Mouse (Mus musculus) ES-E14 (cell line): ENCODE measurements around the gene Sufu. TPM values are rescaled to one million over a fixed set of nuclear protein-coding genes. Genes with fewer than 3 reads are reported as not detected.

Source experiments
- DNase-seq: peaks from one replicate; pipeline ENCODE4 v3.0.0-alpha.2; 2013; ENCODE audit warnings: low read depth, low spot score
- H3K27ac ChIP-seq: 2 replicates; pipeline ENCODE4 v1.5.1; 2012; ENCODE audit warnings: low read depth, mild to moderate bottlenecking, low read length, moderate library complexity, mixed read lengths; ENCODE audit not compliant: poor library complexity, insufficient read depth, severe bottlenecking
- H3K36me3 ChIP-seq: 2 replicates; pipeline ENCODE4 v1.6.1; 2012; ENCODE audit warnings: mild to moderate bottlenecking, low read length, moderate library complexity, mixed read lengths; ENCODE audit not compliant: control insufficient read depth, poor library complexity, insufficient read depth, severe bottlenecking
- H3K4me1 ChIP-seq, 2 experiments: fragments of 150-350 bp in 1 of 2; sonication (generic) in 1 of 2; 2 replicates each; pipeline ENCODE4 v1.6.1; 2012; ENCODE audit warnings: low read length in 2 of 2, mild to moderate bottlenecking in 1 of 2, mixed read lengths in 1 of 2; ENCODE audit not compliant: control insufficient read depth in 2 of 2, insufficient read depth in 2 of 2, poor library complexity in 1 of 2
- H3K4me3 ChIP-seq, 2 experiments: fragments of 150-350 bp in 1 of 2; sonication (generic) in 1 of 2; 2 replicates each; pipeline ENCODE4 v1.5.1; 2012; ENCODE audit warnings: low read length in 2 of 2, low read depth in 1 of 2, mild to moderate bottlenecking in 1 of 2, mixed read lengths in 1 of 2; ENCODE audit not compliant: insufficient read depth in 1 of 2, poor library complexity in 1 of 2, severe bottlenecking in 1 of 2
- H3K9ac ChIP-seq: 2 replicates; pipeline ENCODE4 v1.6.1; 2012; ENCODE audit warnings: low read depth, mild to moderate bottlenecking, low read length, mixed read lengths; ENCODE audit not compliant: poor library complexity, insufficient read depth, severe bottlenecking
- H3K9me3 ChIP-seq: fragments of 150-350 bp; sonication (generic); 2 replicates; pipeline ENCODE4 v1.6.1; 2012; ENCODE audit warnings: low read depth, mild to moderate bottlenecking, low read length; ENCODE audit not compliant: control insufficient read depth, insufficient read depth
- CHD2 ChIP-seq: IDR thresholded peaks from 2 replicates; pipeline ENCODE4 v1.6.1; 2014; ENCODE audit warnings: mild to moderate bottlenecking, low read depth, low read length, inconsistent platforms
- HCFC1 ChIP-seq: IDR thresholded peaks from 2 replicates; pipeline ENCODE4 v1.6.1; 2012; ENCODE audit warnings: low read length, inconsistent platforms, borderline replicate concordance; ENCODE audit not compliant: insufficient read depth
- MAFK ChIP-seq: IDR thresholded peaks from 2 replicates; pipeline ENCODE4 v1.6.1; 2014; ENCODE audit warnings: mild to moderate bottlenecking, low read depth, low read length, inconsistent platforms; ENCODE audit not compliant: insufficient read depth
- ZC3H11A ChIP-seq: IDR thresholded peaks from 2 replicates; pipeline ENCODE4 v1.6.1; 2012; ENCODE audit warnings: low read depth, mild to moderate bottlenecking, inconsistent platforms, low read length, borderline replicate concordance
- ZNF384 ChIP-seq: IDR thresholded peaks from 2 replicates; pipeline ENCODE4 v1.6.1; 2012; ENCODE audit warnings: low read depth, low read length, inconsistent platforms
- in situ Hi-C, 2 experiments: fragments of 600-800 bp; cut with MboI; formaldehyde crosslinking; loops; one replicate each; pipeline ENCODE4 v1.15.1; 2025; ENCODE audit warnings: low sequenced_read_pairs in 2 of 2, inconsistent platforms in 1 of 2; ENCODE audit not compliant: unreplicated experiment in 2 of 2
- total RNA-seq: library from RNA; depleted of rRNA; stranded (reverse); fragments of 300-350 nt; gene quantifications from 2 replicates; pipeline ENCODE4 v1.2.3, GENCODE M21; 2012; rRNA removed

Sufu gene
- 12.6 and 14.5 TPM in 2 replicates for total RNA-seq

DNA sequence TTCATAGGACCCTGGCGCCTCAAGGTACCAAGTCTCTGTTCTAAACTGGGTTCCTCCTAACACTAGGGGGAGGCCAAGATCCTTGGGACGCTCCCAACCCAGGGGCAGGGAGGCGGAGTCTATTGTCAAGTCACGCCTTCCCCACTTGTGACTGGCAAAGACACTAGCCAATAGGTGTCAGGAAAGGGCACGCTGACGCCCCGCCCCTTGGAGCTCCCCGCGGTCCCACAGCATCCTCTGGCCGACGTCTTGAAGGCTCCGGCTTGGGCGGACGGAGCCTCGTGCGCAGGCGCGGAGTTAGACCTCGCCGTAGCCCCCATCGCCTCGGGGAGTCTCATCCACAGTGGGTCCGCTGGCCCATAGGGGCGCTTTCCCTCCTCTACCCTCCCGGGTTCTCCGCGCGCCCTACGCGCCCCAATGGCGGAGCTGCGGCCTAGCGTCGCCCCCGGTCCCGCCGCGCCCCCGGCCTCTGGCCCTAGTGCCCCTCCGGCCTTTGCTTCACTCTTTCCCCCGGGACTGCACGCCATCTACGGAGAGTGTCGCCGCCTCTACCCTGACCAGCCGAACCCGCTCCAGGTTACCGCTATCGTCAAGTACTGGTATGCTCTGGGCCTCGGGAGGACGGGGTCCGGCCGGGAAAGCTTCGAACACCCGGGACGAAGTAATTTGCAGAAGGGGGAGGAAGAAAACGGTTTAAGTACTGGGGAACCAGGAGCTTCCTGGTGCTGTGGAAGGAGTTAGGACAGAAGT, at the start of gene Sufu:
Sufu (plus strand) TSS at position 211 of the 750 bp plus-strand sequence.
- DNase-seq: peak; percentile 99
- H3K27ac ChIP-seq: peak within 1 kb of the TSS; percentile 5; the same call in 1 of the 2 replicates
- H3K4me1 ChIP-seq: peaks cover 2% of the 10 kb centered on the region in 2 experiments; a peak in 2 of 4 replicates
- in situ Hi-C loops: no loop called here
- peak within 1 kb of the TSS; percentile 81 for H3K9ac ChIP-seq
- H3K36me3 ChIP-seq: peaks cover 5% of the 10 kb centered on the region; the same call in 1 of the 2 replicates
- H3K4me3 ChIP-seq: peak within 1 kb of the TSS; percentile 79 to 86
- no peaks in the 10 kb centered on the region for H3K9me3 ChIP-seq
- TF ChIP-seq ZNF384: 0 out of 2 replicates have a peak, but pooled peaks have one; percentile 12
- no peak for TF ChIP-seq CHD2
- no peak for TF ChIP-seq MAFK
- TF ChIP-seq HCFC1: peak; percentile 71; the same call in 1 of the 2 replicates
- no peak for TF ChIP-seq ZC3H11A

DNA sequence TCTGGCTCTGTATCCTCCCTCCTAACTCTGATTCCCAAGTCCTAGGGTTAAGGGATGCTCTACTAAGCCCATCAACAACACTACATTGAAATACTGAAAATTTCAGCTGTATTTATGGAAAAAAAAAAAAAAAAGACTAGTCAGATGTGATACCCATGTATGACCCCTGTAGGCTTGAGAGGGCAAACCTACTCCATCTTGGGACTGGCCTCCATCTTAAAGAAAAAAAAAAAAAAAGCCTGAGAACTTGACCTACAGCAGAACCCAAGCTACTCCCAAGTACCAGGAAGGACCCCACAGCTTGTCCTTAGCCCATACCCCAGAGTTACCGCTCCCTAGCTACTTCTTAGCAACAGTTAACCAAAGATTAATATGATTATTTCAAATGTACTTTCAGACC, 49.5 kb upstream of the Sufu start:
- Histone ChIP-seq H3K27ac (no peak overlapping the region), H3K9ac (no peak overlapping the region), H3K4me1 (peaks cover 3% of the 10 kb centered on the region in 2 experiments; a peak in 3 of 4 replicates), H3K4me3 (no peak overlapping the region), H3K36me3 (no peaks in the 10 kb centered on the region), H3K9me3 (no peaks in the 10 kb centered on the region)
- TF ChIP-seq MAFK (no peak), HCFC1 (no peak)
- DNase-seq: no peak
- in situ Hi-C loops: no loop called here

DNA sequence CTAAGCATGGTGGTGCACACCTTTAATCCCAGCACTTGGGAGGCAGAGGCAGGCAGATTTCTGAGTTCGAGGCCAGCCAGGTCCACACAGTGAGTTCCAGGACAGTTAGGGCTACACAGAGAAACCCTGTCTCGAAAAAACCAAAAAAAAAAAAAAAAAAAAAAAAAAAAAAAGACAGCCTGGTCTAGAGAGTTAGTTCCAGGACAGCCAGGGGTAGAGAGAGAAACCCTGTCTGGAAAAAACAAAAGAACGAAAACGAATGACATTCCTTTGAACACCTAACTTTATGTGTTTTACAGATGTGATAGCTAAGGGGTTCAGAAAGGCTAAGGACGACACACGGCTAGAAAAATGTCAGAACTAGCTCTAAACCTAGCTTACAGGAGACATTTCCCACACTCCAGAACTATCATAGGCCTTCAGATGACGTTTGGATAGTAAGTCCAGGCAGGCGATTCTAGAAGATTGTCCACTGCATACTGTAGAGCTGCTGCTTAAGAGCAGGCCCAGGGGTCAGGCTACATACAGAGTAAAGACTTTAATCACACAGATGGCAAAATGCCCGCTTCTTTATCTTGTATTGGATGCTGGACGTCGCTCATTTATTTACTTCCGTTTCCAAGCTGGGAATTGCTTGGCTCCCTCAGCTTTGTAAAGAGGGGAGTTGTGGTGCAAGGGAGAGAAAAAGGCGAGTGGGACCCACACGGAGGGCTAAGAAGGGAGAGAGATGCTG, 48.6 kb upstream of the Sufu start:
- peak overlapping the region; percentile 74 to 79 for H3K4me3 ChIP-seq
- H3K27ac ChIP-seq: no peak overlapping the region
- peak overlapping the region; percentile 61 for H3K9ac ChIP-seq
- DNase-seq: no peak
- in situ Hi-C loops: no loop called here
- H3K9me3 ChIP-seq: no peaks in the 10 kb centered on the region
- no peaks in the 10 kb centered on the region for H3K36me3 ChIP-seq
- H3K4me1 ChIP-seq: peaks cover 3% of the 10 kb centered on the region in 2 experiments; a peak in 3 of 4 replicates
- TF ChIP-seq MAFK (no peak), ZNF384 (no peak), CHD2 (no peak), HCFC1 (no peak), ZC3H11A (no peak)

DNA sequence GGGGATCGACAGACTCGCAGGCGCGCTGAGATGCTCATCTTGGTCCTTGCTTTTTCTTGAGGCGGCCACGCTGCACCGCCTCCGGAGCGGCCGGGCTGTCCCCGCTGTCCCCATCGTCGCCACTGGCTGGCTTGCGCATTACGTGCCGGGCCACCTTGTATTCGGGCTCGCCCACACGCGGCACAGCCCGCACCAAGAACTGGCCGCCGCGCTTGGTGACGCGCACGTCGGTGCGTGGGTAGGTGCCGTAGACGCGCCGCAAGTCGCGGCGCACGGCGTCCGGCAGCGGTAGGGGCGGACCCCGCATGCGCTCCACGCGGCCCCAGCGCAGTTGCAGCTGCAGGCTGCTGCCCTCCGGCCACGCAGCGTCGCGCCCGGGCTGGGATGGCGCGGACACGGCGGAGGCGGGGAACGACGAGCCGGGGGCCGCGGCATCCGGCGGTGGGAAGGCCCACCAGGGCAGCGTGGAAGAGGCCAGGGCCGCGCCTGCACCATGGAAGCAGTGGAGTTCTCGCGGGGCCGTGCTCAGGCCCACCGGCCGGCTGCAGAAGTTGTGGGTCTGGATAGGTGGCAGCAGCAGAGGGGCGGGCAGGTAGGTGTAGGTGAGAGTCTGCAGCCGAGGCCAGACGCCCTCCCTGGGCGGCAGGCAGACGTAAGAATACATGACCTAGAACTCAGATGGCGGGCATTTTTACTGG, 47.8 kb upstream of the Sufu start:
- H3K27ac ChIP-seq: no peak overlapping the region

More for the DNA sequence above, 47.8 kb upstream of the Sufu start:
- H3K36me3 ChIP-seq: no peaks in the 10 kb centered on the region
- DNase-seq: no peak
- peaks cover 3% of the 10 kb centered on the region in 2 experiments; a peak in 3 of 4 replicates for H3K4me1 ChIP-seq
- peak overlapping the region; percentile 61 for H3K9ac ChIP-seq
- TF ChIP-seq MAFK: no peak
- no peak for TF ChIP-seq HCFC1
- TF ChIP-seq ZNF384: no peak
- TF ChIP-seq ZC3H11A: no peak
- no peak for TF ChIP-seq CHD2
- in situ Hi-C loops: no loop called here
- no peaks in the 10 kb centered on the region for H3K9me3 ChIP-seq
- peak overlapping the region; percentile 74 to 79 for H3K4me3 ChIP-seq
